Mouse (Mus musculus) embryonic fibroblast, embryonic 13.5 days (primary cell): ENCODE measurements around the gene Tpcn1. TPM values are rescaled to one million over a fixed set of nuclear protein-coding genes. Genes with fewer than 3 reads are reported as not detected.
A peak's percentile ranks its signal among the peaks of the same experiment; 100 is the strongest.

ENCODE experiments used
- H3K27ac ChIP-seq: 2 replicates; pipeline ENCODE4 v1.5.1; 2012; ENCODE audit warnings: low read length, control low read depth, inconsistent platforms; ENCODE audit not compliant: insufficient read depth
- H3K4me1 ChIP-seq: 2 replicates; pipeline ENCODE4 v1.6.1; 2011; ENCODE audit warnings: low read length; ENCODE audit not compliant: control insufficient read depth, insufficient read depth
- H3K4me3 ChIP-seq: 2 replicates; pipeline ENCODE4 v1.5.1; 2011; ENCODE audit warnings: mild to moderate bottlenecking, control low read depth, low read length; ENCODE audit not compliant: insufficient read depth
- CTCF ChIP-seq: IDR thresholded peaks from 2 replicates; pipeline ENCODE4 v1.5.1; 2011; ENCODE audit warnings: mild to moderate bottlenecking, control low read depth, low read length, moderate library complexity, borderline replicate concordance; ENCODE audit not compliant: insufficient read depth
- POLR2A ChIP-seq: IDR thresholded peaks from 2 replicates; pipeline ENCODE4 v1.6.1; 2011; ENCODE audit warnings: low read depth, mild to moderate bottlenecking, control low read depth, low read length, moderate library complexity
- polyA plus RNA-seq: library from polyadenylated mRNA; stranded (reverse); fragments of >200 nt; gene quantifications from 2 replicates; pipeline ENCODE4 v1.2.4, GENCODE M21; 2011; ENCODE audit warnings: low read depth; ENCODE audit not compliant: missing spikeins, insufficient read length

Gene Tpcn1
- polyA plus RNA-seq, 1 experiment, result 22.2 TPM

- no peak overlapping the region for H3K27ac ChIP-seq
- TF ChIP-seq CTCF (no peak), POLR2A (no peak)
- H3K4me1 ChIP-seq, result 0 out of 2 replicates have a peak, but pooled peaks cover 7% of the 10 kb centered on the region
- peak overlapping the region; percentile 76 for H3K4me3 ChIP-seq
Measured at GRCm38 (mm10) chr5:120611416-120611815, 22.9 kb upstream of the Tpcn1 start.

GRCm38 (mm10) chr5:120610906-120611305 is 22.4 kb upstream of the Tpcn1 start:
- H3K27ac ChIP-seq, result no peak overlapping the region
- H3K4me3 ChIP-seq, result peak overlapping the region; percentile 76
- TF ChIP-seq POLR2A, result no peak
- TF ChIP-seq CTCF, result no peak
- H3K4me1 ChIP-seq, result 0 out of 2 replicates have a peak, but pooled peaks cover 7% of the 10 kb centered on the region

GRCm38 (mm10) chr5:120609246-120609775 is 20.8 kb upstream of the Tpcn1 start:
- Histone ChIP-seq H3K27ac (no peak overlapping the region), H3K4me3 (no peak overlapping the region), H3K4me1 (0 out of 2 replicates have a peak, but pooled peaks cover 7% of the 10 kb centered on the region)
- TF ChIP-seq CTCF, result no peak
- no peak for TF ChIP-seq POLR2A

GRCm38 (mm10) chr5:120607335-120607734 is 18.9 kb upstream of the Tpcn1 start:
- Histone ChIP-seq H3K4me3 (no peak overlapping the region), H3K27ac (no peak overlapping the region), H3K4me1 (0 out of 2 replicates have a peak, but pooled peaks cover 7% of the 10 kb centered on the region)
- TF ChIP-seq CTCF, result no peak
- TF ChIP-seq POLR2A, result no peak

GRCm38 (mm10) chr5:120606590-120607200 is 18.2 kb upstream of the Tpcn1 start:
- no peak overlapping the region for H3K27ac ChIP-seq
- H3K4me1 ChIP-seq, result 0 out of 2 replicates have a peak, but pooled peaks cover 7% of the 10 kb centered on the region
- TF ChIP-seq POLR2A (no peak), CTCF (no peak)

GRCm38 (mm10) chr5:120605688-120606087 is 17.2 kb upstream of the Tpcn1 start:
- Histone ChIP-seq H3K4me1 (no peaks in the 10 kb centered on the region), H3K27ac (no peak overlapping the region), H3K4me3 (peak overlapping the region; percentile 17; the same call in 1 of the 2 replicates)
- TF ChIP-seq CTCF, result peak; percentile 50; the same call in 1 of the 2 replicates
- 0 out of 2 replicates have a peak, but pooled peaks have one; percentile 38 for TF ChIP-seq POLR2A

More at GRCm38 (mm10) chr5:120606590-120607200, 18.2 kb upstream of the Tpcn1 start:
- no peak overlapping the region for H3K4me3 ChIP-seq

GRCm38 (mm10) chr5:120605241-120605661 is 16.8 kb upstream of the Tpcn1 start:
- Histone ChIP-seq H3K4me3 (peak overlapping the region; percentile 17; the same call in 1 of the 2 replicates), H3K4me1 (no peaks in the 10 kb centered on the region), H3K27ac (peak overlapping the region; percentile 11; the same call in 1 of the 2 replicates)
- no peak for TF ChIP-seq CTCF
- TF ChIP-seq POLR2A, result 0 out of 2 replicates have a peak, but pooled peaks have one; percentile 11

- H3K27ac ChIP-seq, result peak overlapping the region; percentile 11; the same call in 1 of the 2 replicates
- H3K4me1 ChIP-seq, result no peaks in the 10 kb centered on the region
- peak overlapping the region; percentile 17; the same call in 1 of the 2 replicates for H3K4me3 ChIP-seq
- peak; percentile 48; the same call in 1 of the 2 replicates for TF ChIP-seq CTCF
- TF ChIP-seq POLR2A, result no peak
Measured at GRCm38 (mm10) chr5:120604839-120605238, 16.4 kb upstream of the Tpcn1 start.

GRCm38 (mm10) chr5:120603515-120603914 is 15.0 kb upstream of the Tpcn1 start:
- Histone ChIP-seq H3K4me1 (no peaks in the 10 kb centered on the region), H3K27ac (no peak overlapping the region), H3K4me3 (no peak overlapping the region)
- TF ChIP-seq POLR2A (no peak), CTCF (no peak)

GRCm38 (mm10) chr5:120602210-120602609 is 13.7 kb upstream of the Tpcn1 start:
- no peaks in the 10 kb centered on the region for H3K4me1 ChIP-seq
- no peak overlapping the region for H3K27ac ChIP-seq
- no peak overlapping the region for H3K4me3 ChIP-seq
- no peak for TF ChIP-seq CTCF
- no peak for TF ChIP-seq POLR2A
